Mouse (Mus musculus): ENCODE data around the gene Gm13420.

Gm13420 gene

DNA sequence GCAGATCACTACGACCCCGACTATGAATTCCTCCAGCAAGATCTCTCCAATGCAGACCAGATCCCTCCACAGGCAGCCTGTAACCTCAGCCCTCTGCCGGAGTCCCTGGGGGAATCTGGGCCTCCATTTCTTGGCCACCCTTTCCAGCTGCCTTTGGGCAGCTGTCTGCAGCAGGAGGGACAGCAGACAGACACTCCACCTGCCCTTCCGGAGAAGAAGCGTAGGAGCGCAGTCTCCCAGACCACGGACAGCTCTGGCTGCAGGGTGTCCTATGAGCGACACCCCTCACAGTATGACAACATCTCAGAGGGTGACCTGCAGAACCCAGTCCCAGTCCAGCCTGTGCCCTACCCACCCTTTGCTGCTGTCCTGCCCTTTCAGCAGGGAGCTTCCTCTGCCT is 49.3 kb downstream of the Gm13420 start:
- DNase-seq (ENCODE audit: low spot score in 2 of 2): no peak

DNA sequence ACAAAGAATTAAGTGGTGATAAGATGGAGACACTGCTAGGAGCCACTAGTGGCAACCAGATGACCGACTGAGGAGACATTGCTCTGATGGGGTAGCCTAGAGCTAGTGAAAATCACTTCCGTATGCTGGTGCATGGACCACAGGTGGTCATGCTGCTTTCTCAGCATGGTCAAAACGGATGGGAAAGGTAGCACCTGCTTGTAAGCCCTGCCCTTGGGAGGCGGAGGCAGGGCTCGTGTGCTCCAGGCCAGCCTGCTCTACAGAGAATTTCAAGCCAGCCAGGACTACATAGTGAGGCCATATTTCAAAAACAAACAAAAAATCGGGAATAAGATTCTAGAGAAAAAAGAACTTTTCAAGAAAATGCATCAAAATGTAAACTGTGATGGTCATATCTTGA is 50.1 kb downstream of the Gm13420 start:
- DNase-seq (ENCODE audit: low spot score in 2 of 2): no peak

DNA sequence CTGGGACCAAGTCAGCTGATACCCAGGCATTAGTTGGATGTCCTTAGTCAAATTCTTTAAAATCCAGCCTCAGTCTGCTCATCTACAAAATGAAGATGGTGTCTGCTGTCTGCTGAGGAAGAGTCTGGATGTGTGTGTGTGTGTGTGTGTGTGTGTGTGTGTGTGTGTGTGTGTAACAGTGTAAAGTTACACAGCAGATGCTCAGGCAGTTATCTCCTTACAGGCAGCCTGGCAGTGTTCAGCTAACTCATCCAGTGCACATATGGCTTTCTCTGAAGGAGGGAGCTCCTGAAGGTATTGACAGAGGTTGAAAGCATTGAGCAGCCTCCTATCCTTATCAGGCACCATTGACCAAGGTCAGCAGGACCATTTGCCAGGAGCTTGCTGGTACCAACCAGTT is 50.6 kb downstream of the Gm13420 start:
- no peak for DNase-seq (ENCODE audit: low spot score in 2 of 2)

DNA sequence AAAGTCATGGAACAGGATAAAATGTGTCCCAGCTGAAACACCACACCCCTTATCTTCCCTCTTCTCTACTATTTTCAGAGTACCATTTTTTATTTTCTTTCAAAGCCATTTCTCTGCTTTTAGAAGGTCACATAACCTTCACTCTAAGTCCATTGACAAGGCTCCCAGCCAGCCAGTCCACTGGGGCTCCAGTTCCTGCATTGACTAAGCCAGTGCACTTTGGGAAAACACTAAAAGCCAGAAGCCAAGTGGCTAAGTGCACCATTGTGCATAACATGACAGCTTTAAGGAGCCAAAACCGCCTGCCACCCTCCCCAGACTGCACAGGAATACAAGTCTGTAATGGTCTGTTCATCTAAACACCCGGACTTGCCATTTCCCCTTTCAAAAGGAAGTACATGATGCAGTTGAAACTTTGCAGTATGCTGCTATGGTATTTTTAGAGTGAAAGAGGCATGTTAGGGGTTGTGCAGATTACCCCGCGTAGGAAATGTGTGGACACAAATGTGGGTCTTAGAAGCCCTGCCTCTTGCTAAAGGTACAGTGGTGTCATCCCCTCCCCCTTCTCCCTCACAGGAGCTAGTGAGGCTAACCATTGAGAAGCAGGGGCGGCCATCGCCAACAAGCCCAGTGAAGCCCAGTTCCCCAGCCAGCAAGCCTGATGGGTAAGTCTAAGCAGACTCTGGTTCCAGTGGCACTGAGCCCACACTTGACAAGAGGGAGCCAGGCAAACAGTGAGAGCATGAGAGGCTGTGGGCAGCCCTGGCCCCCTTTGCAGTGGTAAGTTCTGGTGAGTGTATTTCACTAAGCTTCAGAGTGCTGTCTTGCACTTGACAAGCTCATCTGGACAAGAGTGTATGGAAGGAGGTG is 52.8 kb downstream of the Gm13420 start:
- no peak for DNase-seq (ENCODE audit: low spot score in 2 of 2)

DNA sequence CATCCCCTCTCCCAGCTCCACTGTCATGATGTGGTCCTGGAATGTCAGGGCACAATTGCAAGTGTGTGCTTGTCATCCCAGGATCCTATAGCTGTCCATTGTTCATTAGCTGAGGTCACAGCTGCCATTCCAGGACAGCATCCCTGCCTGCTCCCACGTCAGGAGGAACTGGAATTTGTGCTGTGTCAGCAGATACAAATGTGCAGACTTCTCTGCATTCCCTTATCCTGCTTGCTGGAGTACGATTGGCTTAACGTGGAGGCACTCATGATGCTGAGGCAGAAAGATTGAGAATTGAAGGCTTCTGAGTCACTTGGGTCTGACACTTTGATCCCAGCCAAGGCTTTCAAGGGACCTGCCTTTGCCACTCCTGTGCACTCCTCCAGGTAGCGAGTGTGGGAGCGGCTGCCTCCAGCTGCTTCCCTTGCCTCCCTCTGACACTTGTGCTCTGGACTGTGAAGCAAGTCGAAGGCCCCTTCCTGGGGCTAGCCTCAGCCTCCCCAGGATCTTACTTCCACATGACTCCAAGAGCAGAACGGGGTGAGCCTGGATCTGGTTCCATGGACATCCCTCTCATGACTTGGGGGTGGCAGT is 55.2 kb downstream of the Gm13420 start:
- DNase-seq (ENCODE audit: low spot score in 2 of 2): no peak

Data from frontal cortex, postnatal 10 days (tissue).